Mouse (Mus musculus): ENCODE data around the gene Ppp1r3e. TPM values are rescaled to one million over a fixed set of nuclear protein-coding genes. Genes with fewer than 3 reads are reported as not detected.

The Ppp1r3e gene
- polyA plus RNA-seq (2017; shearing (Covaris generic)), result 0.45 TPM

DNA sequence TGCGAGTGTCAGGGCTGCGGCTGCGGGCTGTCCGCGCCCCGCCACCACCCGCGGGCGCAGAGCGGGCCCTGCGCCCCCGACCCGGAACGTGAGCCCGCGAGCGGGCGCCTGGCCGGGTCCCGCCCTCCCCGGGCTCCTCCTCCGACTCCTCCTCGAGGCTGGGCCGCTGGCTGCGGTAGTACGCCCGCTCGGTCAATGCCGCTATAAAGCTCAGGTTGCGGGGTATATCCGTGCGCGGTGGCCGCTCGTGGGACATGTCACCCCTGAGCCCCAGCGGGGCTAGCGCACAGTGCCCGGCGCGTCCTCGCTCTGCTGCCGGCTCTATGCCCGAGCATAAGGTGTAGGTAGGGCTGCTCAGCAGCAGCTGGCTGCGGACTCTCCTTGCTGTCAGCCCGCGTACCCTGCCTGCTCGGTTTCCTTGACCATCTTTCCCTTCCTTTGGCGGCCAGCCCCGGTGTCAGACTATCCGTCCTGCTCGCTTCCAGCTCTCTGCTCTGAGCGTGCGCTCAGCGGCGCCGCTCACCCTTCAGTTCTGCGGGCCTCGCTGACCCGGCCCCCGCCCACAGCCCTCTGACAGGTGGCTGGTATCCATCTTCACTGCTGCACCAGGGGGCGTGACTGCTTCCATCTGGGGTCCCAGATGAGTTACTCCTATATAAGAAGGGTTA lies at the start of gene Ppp1r3e:
TSS of gene Ppp1r3e (minus strand) at position 503 of the 668 bp plus-strand sequence.

DNA sequence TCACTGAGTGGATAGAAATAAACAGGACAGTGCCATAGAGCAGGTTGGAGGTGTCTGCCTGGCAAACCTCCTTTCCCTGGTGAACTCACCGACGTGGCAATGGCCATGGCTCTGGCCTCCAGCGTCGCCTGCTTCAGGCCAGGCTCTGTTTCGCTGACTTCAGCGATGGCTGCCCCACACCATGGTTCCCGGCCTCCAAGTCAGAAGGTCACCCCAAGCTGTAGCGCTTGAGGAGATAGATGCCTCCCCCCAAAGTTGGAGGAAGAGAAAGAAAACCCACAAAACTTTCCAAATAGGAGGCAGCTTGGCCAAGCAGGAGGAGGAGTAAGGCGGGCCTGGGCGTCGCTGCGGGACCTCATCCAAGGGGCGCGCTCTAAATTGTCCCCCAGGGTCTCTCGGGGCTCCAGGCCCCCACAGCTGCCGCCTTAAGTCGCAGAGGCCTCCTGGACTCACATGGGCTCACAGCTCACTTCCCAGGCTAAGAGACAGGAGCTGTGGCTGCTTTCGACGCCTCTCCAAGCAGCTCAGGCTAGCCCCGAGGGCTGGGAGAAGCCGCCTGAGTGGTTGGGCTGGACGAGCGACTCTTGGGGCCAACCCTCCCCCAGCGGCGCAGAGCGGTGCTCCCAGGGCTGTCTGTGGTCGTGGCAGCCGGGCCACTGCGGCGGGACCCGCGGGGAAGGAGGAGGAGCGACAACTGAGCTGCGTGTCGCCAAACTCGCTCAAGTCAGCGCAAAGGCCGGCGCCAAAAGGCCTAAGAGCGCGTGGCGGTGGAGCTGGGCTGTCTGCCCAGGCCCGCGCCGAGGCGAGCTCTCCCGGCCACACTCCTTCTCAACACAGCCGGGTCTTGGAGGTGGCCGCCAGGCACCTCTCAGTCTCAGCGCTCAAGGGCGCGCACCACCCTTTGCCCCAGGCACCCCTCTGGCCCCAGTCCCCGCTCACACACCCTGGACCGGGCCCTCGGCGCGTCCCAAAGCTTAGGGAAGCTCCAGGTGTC lies 48.3 kb upstream of the Ppp1r3e start, which contains the start of gene Efs:
TSS of gene Efs (minus strand) at position 778 of the 994 bp plus-strand sequence.

DNA sequence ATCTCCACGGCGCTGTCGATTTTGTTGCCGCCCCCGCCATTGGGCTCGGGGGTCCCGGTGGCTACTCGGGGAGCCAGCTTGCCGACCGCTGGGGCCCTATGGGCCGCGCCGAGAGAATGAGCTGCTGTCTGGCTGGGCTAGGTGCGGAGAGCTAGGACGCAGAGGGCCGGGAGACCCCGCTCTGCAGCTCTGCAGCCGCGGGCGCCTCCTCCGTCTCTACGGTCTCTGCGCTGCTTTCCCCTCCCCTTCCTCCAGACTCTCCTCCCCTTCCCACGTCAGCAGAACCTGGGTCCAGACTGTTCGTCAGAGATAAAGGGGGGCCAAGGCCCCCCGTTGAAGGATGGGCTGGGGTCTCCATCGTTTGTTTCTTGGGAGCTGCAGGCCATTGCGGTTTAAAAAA lies 35.5 kb upstream of the Ppp1r3e start, which contains the start of gene Slc22a17:
TSS of gene Slc22a17 (minus strand) at position 247 of the 400 bp plus-strand sequence.

DNA sequence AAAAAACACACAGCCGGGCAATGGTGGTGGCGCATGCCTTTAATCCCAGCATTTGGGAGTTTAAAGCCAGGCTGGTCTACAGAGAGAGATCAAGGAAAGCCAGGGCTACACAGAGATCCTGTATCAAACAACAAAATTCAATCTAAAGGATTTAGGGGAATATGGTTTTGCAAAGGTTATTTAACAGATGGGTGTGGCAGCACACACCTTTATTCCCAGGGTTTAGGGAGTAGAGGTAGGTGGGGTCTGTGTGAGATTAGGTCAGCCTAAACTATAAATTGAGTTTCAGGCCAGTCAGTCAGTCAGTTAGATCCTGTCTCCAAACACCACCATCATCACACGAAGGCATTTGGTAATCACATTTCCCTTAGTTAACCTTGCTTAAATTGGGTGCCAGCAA lies 14.8 kb upstream of the Ppp1r3e start, which contains the start of gene Pabpn1:
TSS of gene Pabpn1 (plus strand) at position 301 of the 400 bp plus-strand sequence.

DNA sequence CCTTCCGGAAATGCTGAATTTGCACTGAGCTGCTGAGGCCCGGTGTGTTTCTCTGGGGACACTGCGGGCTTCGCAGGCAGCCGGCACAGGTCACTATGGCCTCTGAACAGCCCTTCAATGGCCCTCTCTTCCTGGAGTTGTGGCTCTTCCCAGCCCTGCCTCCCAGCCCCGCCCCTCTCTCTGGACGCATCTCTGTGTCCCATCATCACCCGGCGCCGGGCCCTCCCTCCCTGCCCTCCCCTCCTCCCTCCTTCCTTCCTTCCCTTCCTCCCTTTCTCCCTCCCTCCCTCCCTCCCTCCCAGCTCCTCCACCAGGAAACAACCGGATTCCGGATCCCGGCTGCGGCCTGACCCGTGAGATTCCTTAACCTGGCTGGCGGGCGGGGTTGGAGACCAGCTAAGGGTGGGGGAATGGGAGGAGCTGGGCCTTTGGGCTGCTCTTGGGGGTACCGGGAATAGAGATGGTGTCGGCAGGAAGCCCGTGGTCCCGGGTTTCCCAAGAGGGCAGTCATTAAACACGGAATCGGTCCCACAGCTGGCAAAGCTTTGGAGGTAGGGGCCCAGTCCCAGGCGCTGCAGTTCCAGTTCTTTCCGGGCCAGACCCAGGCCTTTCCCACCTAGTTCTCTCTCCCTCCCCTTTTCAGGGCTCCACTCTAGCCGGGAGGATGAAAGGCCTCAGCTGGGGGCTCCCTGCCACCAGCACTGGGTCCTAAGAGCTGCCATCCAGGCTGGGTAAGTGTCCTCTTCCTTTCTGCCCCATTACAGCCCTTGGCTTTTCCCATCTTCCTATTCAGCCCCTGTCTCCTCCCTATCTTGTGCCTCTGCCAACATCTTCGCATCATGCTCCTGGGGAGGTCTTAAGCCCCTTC lies 6.0 kb upstream of the Ppp1r3e start, which contains the start of the genes Bcl2l2 and Gm20521:
TSS of gene Bcl2l2 (plus strand) at position 224 of the 868 bp plus-strand sequence.
TSS of gene Gm20521 (plus strand) at position 288 of the 868 bp plus-strand sequence.

DNA sequence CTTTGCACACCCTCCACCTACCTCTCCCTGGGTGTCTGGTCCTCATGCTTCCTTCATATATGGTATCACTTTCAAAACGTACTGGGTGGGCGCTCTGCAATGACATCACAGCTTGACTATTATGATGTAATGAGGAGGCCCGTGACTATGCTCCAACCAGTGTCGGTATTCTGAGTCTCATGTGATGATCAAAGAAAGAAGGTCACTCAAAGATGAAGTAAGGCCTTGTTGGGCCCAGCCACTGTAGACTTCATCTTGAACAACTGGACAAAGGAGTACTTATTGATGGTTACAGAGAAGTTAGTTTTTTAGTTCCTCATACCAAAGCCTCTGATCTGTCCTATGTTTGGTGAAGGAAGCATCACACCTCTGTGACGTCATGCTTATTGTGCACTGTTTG lies 6.5 kb downstream of the Ppp1r3e start, which contains the start of gene Homez:
TSS of gene Homez (minus strand) at position 101 of the 400 bp plus-strand sequence.

Other genes with a start within 250 kb of the Ppp1r3e start
- not detected for gene Gm17606, start 236.6 kb downstream of the Ppp1r3e start, polyA plus RNA-seq (2017; shearing (Covaris generic))
- gene Cdh24, start 236.2 kb downstream of the Ppp1r3e start, polyA plus RNA-seq (2017; shearing (Covaris generic)), result 0.46 TPM
- 93.8 TPM for gene 1700123O20Rik, start 191.3 kb downstream of the Ppp1r3e start, polyA plus RNA-seq (2017; shearing (Covaris generic))
- 123 TPM for gene Acin1, start 190.6 kb downstream of the Ppp1r3e start, polyA plus RNA-seq (2017; shearing (Covaris generic))
- 0.38 TPM for gene Gm29776, start 178.7 kb downstream of the Ppp1r3e start, polyA plus RNA-seq (2017; shearing (Covaris generic))
- not detected for gene Cebpe, start 165.4 kb downstream of the Ppp1r3e start, polyA plus RNA-seq (2017; shearing (Covaris generic))
- 0.24 TPM for gene Slc7a8, start 95.6 kb downstream of the Ppp1r3e start, polyA plus RNA-seq (2017; shearing (Covaris generic))
- not detected for gene Rnf212b, start 63.4 kb downstream of the Ppp1r3e start, polyA plus RNA-seq (2017; shearing (Covaris generic))
- 3.7 TPM for gene Homez, start 6.6 kb downstream of the Ppp1r3e start, polyA plus RNA-seq (2017; shearing (Covaris generic))
- gene Bcl2l2, start 5.8 kb upstream of the Ppp1r3e start, polyA plus RNA-seq (2017; shearing (Covaris generic)), result 0.31 TPM
- 0.38 TPM for gene Gm20521, start 5.9 kb upstream of the Ppp1r3e start, polyA plus RNA-seq (2017; shearing (Covaris generic))
- gene Pabpn1, start 14.9 kb upstream of the Ppp1r3e start, polyA plus RNA-seq (2017; shearing (Covaris generic)), result 29.9 TPM
- gene Slc22a17, start 35.6 kb upstream of the Ppp1r3e start, polyA plus RNA-seq (2017; shearing (Covaris generic)), result 1.1 TPM
- gene Efs, start 48.6 kb upstream of the Ppp1r3e start, polyA plus RNA-seq (2017; shearing (Covaris generic)), result not detected
- gene Il25, start 55.1 kb upstream of the Ppp1r3e start, polyA plus RNA-seq (2017; shearing (Covaris generic)), result not detected
- gene Cmtm5, start 58.7 kb upstream of the Ppp1r3e start, polyA plus RNA-seq (2017; shearing (Covaris generic)), result not detected
- not detected for gene Myh6, start 89.4 kb upstream of the Ppp1r3e start, polyA plus RNA-seq (2017; shearing (Covaris generic))
- not detected for gene Gm17428, start 99.4 kb upstream of the Ppp1r3e start, polyA plus RNA-seq (2017; shearing (Covaris generic))
- gene Myh7, start 117.1 kb upstream of the Ppp1r3e start, polyA plus RNA-seq (2017; shearing (Covaris generic)), result not detected
- gene Ngdn, start 137.9 kb upstream of the Ppp1r3e start, polyA plus RNA-seq (2017; shearing (Covaris generic)), result 152 TPM
- 13.0 TPM for gene Zfhx2, start 214.8 kb upstream of the Ppp1r3e start, polyA plus RNA-seq (2017; shearing (Covaris generic))
- 17.0 TPM for gene Thtpa, start 217.2 kb upstream of the Ppp1r3e start, polyA plus RNA-seq (2017; shearing (Covaris generic))
- 173 TPM for gene Ap1g2, start 229.0 kb upstream of the Ppp1r3e start, polyA plus RNA-seq (2017; shearing (Covaris generic))
- gene Jph4, start 239.4 kb upstream of the Ppp1r3e start, polyA plus RNA-seq (2017; shearing (Covaris generic)), result not detected